Mouse (Mus musculus): Measurements from ENCODE around the gene Rcan2.

- no peak for TF ChIP-seq CTCF (IDR thresholded peaks at IDR 0.05; ENCODE audit: low read depth)
- TF ChIP-seq EP300 (IDR thresholded peaks at IDR 0.05; ENCODE audit: low read depth): no peak
Observed at GRCm38 (mm10) chr17:44068876-44069275, 267.7 kb downstream of the Rcan2 start.
